Mouse (Mus musculus) hindbrain, embryonic 11.5 days (tissue): ENCODE measurements around the gene Gm10337. TPM values are rescaled to one million over a fixed set of nuclear protein-coding genes. Genes with fewer than 3 reads are reported as not detected.
A peak's percentile ranks its signal among the peaks of the same experiment; 100 is the strongest.

Experiments used
- ATAC-seq: fragments of 200-750 bp; cut with Nextera tagmentation; 2 replicates; pipeline ENCODE4 v1.8.0; 2017; ENCODE audit warnings: mild to moderate bottlenecking, moderate TSS enrichment, moderate library complexity; ENCODE audit not compliant: low FRiP score
- DNase-seq: peaks from one replicate; pipeline ENCODE4 v3.0.0-alpha.2; 2015; ENCODE audit warnings: low spot score
- H3K27ac ChIP-seq: fragments of 300-500 bp; sonication (generic); 2 replicates; pipeline ENCODE4 v1.5.1; 2014; ENCODE audit warnings: mild to moderate bottlenecking, low read depth, low read length
- H3K27me3 ChIP-seq: fragments of 300-500 bp; sonication (generic); 2 replicates; pipeline ENCODE4 v1.6.1; 2014; ENCODE audit warnings: mild to moderate bottlenecking, low read length, moderate library complexity, mixed read lengths; ENCODE audit not compliant: control insufficient read depth, insufficient read depth
- H3K36me3 ChIP-seq: fragments of 300-500 bp; sonication (generic); 2 replicates; pipeline ENCODE4 v1.6.1; 2014; ENCODE audit warnings: mild to moderate bottlenecking, low read length, moderate library complexity, mixed read lengths; ENCODE audit not compliant: control insufficient read depth, insufficient read depth
- H3K4me1 ChIP-seq: fragments of 300-500 bp; sonication (generic); replicated peaks from 2 replicates; pipeline ENCODE4 v1.6.1; 2014; ENCODE audit warnings: low read length, mixed read lengths; ENCODE audit not compliant: control insufficient read depth, insufficient read depth
- H3K4me2 ChIP-seq: fragments of 300-500 bp; sonication (generic); replicated peaks from 2 replicates; pipeline ENCODE4 v1.6.1; 2014; ENCODE audit warnings: mild to moderate bottlenecking, low read depth, low read length
- H3K4me3 ChIP-seq: fragments of 300-500 bp; sonication (generic); 2 replicates; pipeline ENCODE4 v1.5.1; 2014; ENCODE audit warnings: low read depth, low read length
- H3K9ac ChIP-seq: fragments of 300-500 bp; sonication (generic); 2 replicates; pipeline ENCODE4 v1.6.1; 2014; ENCODE audit warnings: low read depth, low read length
- H3K9me3 ChIP-seq: fragments of 300-500 bp; sonication (generic); 2 replicates; pipeline ENCODE4 v1.6.1; 2016; ENCODE audit warnings: low read length; ENCODE audit not compliant: control insufficient read depth
- WGBS: fragments of 180-500 bp; shearing (Covaris S2); extraction: QIAGEN DNeasy Blood & Tissue Kit; methylation state at CpG from one replicate; pipeline ENCODE4 v1.1.7; 2014; 5-methylcytosine and 5-hydroxymethylcytosine counted together
- polyA plus RNA-seq: library from polyadenylated mRNA; unstranded; fragments of >200 nt; fragmentation: Nextera tagmentation; extraction: Ambion mirVana; gene quantifications from 2 replicates; pipeline ENCODE4 v1.2.1, GENCODE M21; 2014

Gm10337 gene
- polyA plus RNA-seq: 5.1 and 8.8 TPM in 2 replicates

- peaks cover 28% of the 10 kb centered on the region for H3K36me3 ChIP-seq
- WGBS: 89% methylated on average over 1 of the region's 1 CpGs
Observed at GRCm38 (mm10) chr15:102503447-102503846, at the start of gene Gm10337. Gene Gm10337 (plus strand): TSS chr15:102503722.

DNA sequence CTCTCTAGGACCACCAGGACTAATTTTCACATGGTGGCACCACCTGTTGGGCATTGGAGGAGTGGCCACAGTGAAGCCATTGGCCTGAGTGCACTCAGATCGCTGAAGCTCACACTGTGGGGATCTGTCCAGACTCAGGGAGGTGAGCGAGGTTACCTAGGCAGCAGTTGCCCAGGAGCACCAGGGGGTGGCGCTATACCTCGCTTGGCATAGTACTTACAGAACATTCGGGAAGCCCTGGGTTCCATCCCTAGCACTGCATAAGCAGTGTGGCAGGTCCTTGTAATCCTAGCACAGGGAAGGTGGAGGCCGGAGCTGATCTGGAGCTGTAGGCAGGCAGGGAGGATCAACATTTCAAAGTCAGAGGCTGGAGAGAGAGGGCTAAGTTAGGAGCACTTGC lies 47.5 kb upstream of the Gm10337 start:
- Histone ChIP-seq H3K9ac (no peak overlapping the region), H3K27me3 (no peaks in the 10 kb centered on the region), H3K9me3 (no peaks in the 10 kb centered on the region), H3K4me2 (no peak overlapping the region), H3K4me3 (no peak overlapping the region), H3K4me1 (no peaks in the 10 kb centered on the region), H3K36me3 (no peaks in the 10 kb centered on the region), H3K27ac (no peak overlapping the region)
- ATAC-seq (no peak), DNase-seq (no peak)
- WGBS: 36% methylated on average over 6 of the region's 6 CpGs

More at GRCm38 (mm10) chr15:102503447-102503846, at the start of gene Gm10337:
- Histone ChIP-seq H3K9me3 (no peaks in the 10 kb centered on the region), H3K27me3 (no peaks in the 10 kb centered on the region), H3K4me2 (no peak within 1 kb of the TSS), H3K4me1 (no peaks in the 10 kb centered on the region), H3K27ac (no peak within 1 kb of the TSS), H3K4me3 (no peak within 1 kb of the TSS), H3K9ac (no peak within 1 kb of the TSS)
- DNase-seq: no peak
- ATAC-seq: no peak

DNA sequence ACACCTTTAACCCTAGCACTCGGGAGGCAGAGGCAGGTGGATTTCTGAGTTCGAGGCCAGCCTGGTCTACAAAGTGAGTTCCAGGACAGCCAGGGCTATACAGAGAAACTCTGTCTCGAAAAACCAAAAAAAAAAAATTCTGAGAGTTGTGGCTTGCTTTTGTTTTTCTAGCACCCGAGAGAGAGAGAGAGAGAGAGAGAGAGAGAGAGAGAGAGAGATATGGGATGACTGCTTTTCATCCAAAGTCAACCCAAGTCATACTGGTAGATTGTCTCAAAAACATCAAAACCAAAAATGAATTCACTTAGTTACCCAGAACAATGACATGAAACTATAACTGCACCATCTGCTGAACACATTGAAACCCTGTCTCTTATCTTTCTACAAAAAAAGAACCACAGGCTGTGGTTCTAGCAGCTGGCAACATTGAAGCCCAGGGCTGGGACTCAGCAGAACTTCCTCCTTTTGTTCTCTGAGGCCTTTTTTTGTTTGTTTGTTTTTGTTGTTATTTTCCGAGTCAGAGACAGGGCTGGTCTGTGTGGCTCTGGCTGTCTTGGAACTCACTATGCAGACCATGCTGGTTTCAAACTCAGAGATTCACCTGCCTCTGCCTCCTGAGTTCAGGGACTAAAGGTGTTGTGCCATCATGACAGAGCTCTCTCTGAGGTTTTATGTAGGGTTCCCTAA lies 45.3 kb upstream of the Gm10337 start:
- Histone ChIP-seq H3K4me3 (no peak overlapping the region), H3K4me2 (peak overlapping the region; percentile 45; the same call in 1 of the 2 replicates), H3K4me1 (no peaks in the 10 kb centered on the region), H3K27me3 (no peaks in the 10 kb centered on the region), H3K27ac (no peak overlapping the region), H3K9me3 (no peaks in the 10 kb centered on the region), H3K9ac (no peak overlapping the region), H3K36me3 (no peaks in the 10 kb centered on the region)
- WGBS: 65% methylated on average over 5 of the region's 5 CpGs
- ATAC-seq (no peak), DNase-seq (no peak)

GRCm38 (mm10) chr15:102458904-102459317 lies 44.6 kb upstream of the Gm10337 start, which contains the start of gene Prr13:
Gene Prr13 (plus strand): TSS chr15:102459028.
- H3K9me3 ChIP-seq: no peaks in the 10 kb centered on the region
- peak; percentile 75 for ATAC-seq
- H3K27ac ChIP-seq: no peak within 1 kb of the TSS
- peak within 1 kb of the TSS; percentile 45 for H3K4me2 ChIP-seq
- under 1% methylated on average over 19 of the region's 19 CpGs for WGBS
- H3K9ac ChIP-seq: peak within 1 kb of the TSS; percentile 61
- H3K27me3 ChIP-seq: no peaks in the 10 kb centered on the region
- no peaks in the 10 kb centered on the region for H3K4me1 ChIP-seq
- peak; percentile 88 for DNase-seq
- H3K4me3 ChIP-seq: peak within 1 kb of the TSS; percentile 40
- no peaks in the 10 kb centered on the region for H3K36me3 ChIP-seq

DNA sequence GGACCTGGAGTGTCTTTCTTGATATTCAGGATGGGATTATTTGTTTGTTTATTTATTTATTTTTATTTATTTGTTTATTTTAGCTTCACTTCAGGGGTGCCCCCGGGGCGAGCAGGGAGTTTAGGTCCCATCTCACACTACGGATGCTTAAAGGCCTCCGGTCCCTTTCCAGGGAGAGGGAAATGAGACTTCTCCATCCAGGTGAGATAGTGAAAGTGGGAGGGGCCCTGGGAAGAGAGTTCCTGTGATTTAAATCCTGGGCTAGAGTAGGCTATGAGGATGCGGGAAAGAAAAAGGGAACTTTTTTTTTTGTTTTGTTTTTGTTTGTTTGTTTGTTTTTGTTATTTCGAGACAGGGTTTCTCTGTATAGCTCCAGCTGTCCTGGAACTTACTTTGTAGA lies 44.1 kb upstream of the Gm10337 start:
- no peaks in the 10 kb centered on the region for H3K36me3 ChIP-seq
- peak overlapping the region; percentile 61 for H3K9ac ChIP-seq
- H3K4me2 ChIP-seq: peak overlapping the region; percentile 45
- no peak for DNase-seq
- no peak for ATAC-seq
- no peaks in the 10 kb centered on the region for H3K27me3 ChIP-seq
- H3K4me1 ChIP-seq: no peaks in the 10 kb centered on the region
- 38% methylated on average over 6 of the region's 6 CpGs for WGBS
- peak overlapping the region; percentile 40 for H3K4me3 ChIP-seq
- H3K9me3 ChIP-seq: no peaks in the 10 kb centered on the region
- no peak overlapping the region for H3K27ac ChIP-seq

DNA sequence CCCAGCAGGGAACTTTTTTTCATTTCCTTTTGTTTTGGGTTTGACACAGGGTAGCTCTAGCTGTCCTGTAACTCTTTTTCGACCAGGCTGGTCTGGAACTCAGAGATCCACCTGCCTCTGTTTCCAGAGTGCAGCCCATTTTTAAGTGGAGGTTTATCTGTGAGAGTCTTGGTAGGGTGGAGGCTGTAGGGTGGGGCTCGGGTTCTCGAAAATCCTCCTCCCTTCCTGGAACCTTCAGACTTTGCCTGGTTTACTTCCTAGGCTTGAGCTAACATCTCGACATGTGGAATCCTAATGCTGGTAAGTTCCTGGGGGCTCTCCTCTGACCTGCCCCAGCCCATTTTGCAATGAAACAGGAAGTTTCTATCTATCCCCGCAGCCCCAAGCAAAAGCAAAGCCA lies 43.7 kb upstream of the Gm10337 start:
- H3K4me3 ChIP-seq: no peak overlapping the region
- ATAC-seq (no peak), DNase-seq (no peak)
- H3K9ac ChIP-seq: no peak overlapping the region; the same call in 1 of the 2 replicates
- peak overlapping the region; percentile 45; the same call in 1 of the 2 replicates for H3K4me2 ChIP-seq
- no peaks in the 10 kb centered on the region for H3K9me3 ChIP-seq
- WGBS: 69% methylated on average over 5 of the region's 5 CpGs
- H3K27me3 ChIP-seq: no peaks in the 10 kb centered on the region
- H3K4me1 ChIP-seq: no peaks in the 10 kb centered on the region
- H3K36me3 ChIP-seq: no peaks in the 10 kb centered on the region
- H3K27ac ChIP-seq: no peak overlapping the region

DNA sequence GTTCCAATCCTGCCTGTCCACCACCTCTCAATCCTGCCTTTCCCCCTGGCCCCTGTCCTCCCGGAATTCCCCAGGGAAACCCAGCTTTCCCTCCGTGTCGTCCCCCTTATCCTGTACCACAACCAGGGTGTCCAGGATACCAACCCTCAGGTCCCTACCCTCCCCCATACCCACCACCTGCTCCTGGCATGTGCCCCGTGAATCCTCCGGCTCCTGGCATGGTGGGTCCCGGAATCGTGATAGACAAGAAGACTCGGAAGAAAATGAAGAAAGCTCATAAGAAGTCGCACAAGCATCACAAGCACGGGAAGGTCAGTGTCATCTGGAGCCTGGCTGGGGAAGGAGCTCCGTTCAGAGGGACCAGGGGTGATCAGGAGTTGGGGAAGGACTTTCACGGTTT lies 43.1 kb upstream of the Gm10337 start:
- H3K4me1 ChIP-seq: no peaks in the 10 kb centered on the region
- no peaks in the 10 kb centered on the region for H3K9me3 ChIP-seq
- H3K27ac ChIP-seq: peak overlapping the region; percentile 47; the same call in 1 of the 2 replicates
- ATAC-seq (no peak), DNase-seq (no peak)
- H3K4me2 ChIP-seq: no peak overlapping the region
- H3K9ac ChIP-seq: no peak overlapping the region
- H3K4me3 ChIP-seq: no peak overlapping the region
- 78% methylated on average over 12 of the region's 12 CpGs for WGBS
- no peaks in the 10 kb centered on the region for H3K27me3 ChIP-seq
- H3K36me3 ChIP-seq: no peaks in the 10 kb centered on the region

- H3K9me3 ChIP-seq: no peaks in the 10 kb centered on the region
- no peaks in the 10 kb centered on the region for H3K36me3 ChIP-seq
- no peak overlapping the region for H3K4me3 ChIP-seq
- no peaks in the 10 kb centered on the region for H3K27me3 ChIP-seq
- ATAC-seq (no peak), DNase-seq (no peak)
- WGBS: 73% methylated on average over 4 of the region's 4 CpGs
- H3K4me1 ChIP-seq: no peaks in the 10 kb centered on the region
- no peak overlapping the region for H3K27ac ChIP-seq
- no peak overlapping the region for H3K9ac ChIP-seq
- H3K4me2 ChIP-seq: no peak overlapping the region
Observed at GRCm38 (mm10) chr15:102460971-102461370, 42.6 kb upstream of the Gm10337 start.

- no peak overlapping the region for H3K27ac ChIP-seq
- H3K4me2 ChIP-seq: no peak overlapping the region
- WGBS: 83% methylated on average over 9 of the region's 9 CpGs
- no peak overlapping the region for H3K4me3 ChIP-seq
- no peaks in the 10 kb centered on the region for H3K9me3 ChIP-seq
- H3K9ac ChIP-seq: no peak overlapping the region
- H3K36me3 ChIP-seq: no peaks in the 10 kb centered on the region
- H3K27me3 ChIP-seq: no peaks in the 10 kb centered on the region
- no peaks in the 10 kb centered on the region for H3K4me1 ChIP-seq
- DNase-seq: no peak
- ATAC-seq: no peak
Observed at GRCm38 (mm10) chr15:102461430-102462075, 42.0 kb upstream of the Gm10337 start.
